Mouse (Mus musculus): ENCODE measurements around the gene Asic2. TPM values are rescaled to one million over a fixed set of nuclear protein-coding genes. Genes with fewer than 3 reads are reported as not detected.
A peak's percentile ranks its signal among the peaks of the same experiment; 100 is the strongest.

Gene Asic2
- polyA plus RNA-seq, 1 experiment, result not detected

GRCm38 (mm10) chr11:80900555-80900954, 1067.7 kb downstream of the Asic2 start:
- no peak for TF ChIP-seq CTCF (IDR thresholded peaks at IDR 0.05; ENCODE audit: borderline replicate concordance, insufficient read depth, low read length)
- no peak for TF ChIP-seq POLR2A (IDR thresholded peaks at IDR 0.05; ENCODE audit: low read depth, low read length)

DNA sequence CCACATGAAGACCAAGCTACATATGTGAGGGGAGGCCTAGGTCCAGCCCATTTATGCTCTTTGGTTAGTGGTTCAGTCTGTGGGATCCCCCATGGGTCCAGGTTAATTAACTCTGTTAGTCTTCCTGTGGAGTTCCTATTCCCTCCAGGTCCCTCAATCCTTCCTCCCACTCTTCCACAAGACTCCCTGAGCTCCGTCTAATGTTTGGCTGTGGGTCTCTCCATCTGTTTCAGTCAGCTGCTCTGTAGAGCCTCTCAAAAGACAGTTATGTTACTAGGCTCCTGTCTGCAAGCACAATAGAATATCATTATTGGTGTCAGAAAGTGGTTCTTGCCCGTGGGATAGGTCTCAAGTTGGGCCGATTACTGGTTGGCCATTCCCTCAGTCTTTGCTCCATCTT, 1072.4 kb downstream of the Asic2 start:
- Histone ChIP-seq H3K4me1 (ENCODE audit: control insufficient read depth, insufficient read depth, low read length) (no peaks in the 10 kb centered on the region), H3K4me3 (ENCODE audit: insufficient read depth, low read length) (no peak overlapping the region), H3K27ac (ENCODE audit: insufficient read depth, low read length) (no peak overlapping the region)
- TF ChIP-seq POLR2A (IDR thresholded peaks at IDR 0.05; ENCODE audit: low read depth, low read length) (no peak), CTCF (IDR thresholded peaks at IDR 0.05; ENCODE audit: borderline replicate concordance, insufficient read depth, low read length) (no peak)

More at GRCm38 (mm10) chr11:80900555-80900954, 1067.7 kb downstream of the Asic2 start:
- Histone ChIP-seq H3K4me1 (ENCODE audit: control insufficient read depth, insufficient read depth, low read length) (0 out of 2 replicates have a peak, but pooled peaks cover 3% of the 10 kb centered on the region), H3K4me3 (ENCODE audit: insufficient read depth, low read length) (no peak overlapping the region), H3K27ac (ENCODE audit: insufficient read depth, low read length) (no peak overlapping the region)

DNA sequence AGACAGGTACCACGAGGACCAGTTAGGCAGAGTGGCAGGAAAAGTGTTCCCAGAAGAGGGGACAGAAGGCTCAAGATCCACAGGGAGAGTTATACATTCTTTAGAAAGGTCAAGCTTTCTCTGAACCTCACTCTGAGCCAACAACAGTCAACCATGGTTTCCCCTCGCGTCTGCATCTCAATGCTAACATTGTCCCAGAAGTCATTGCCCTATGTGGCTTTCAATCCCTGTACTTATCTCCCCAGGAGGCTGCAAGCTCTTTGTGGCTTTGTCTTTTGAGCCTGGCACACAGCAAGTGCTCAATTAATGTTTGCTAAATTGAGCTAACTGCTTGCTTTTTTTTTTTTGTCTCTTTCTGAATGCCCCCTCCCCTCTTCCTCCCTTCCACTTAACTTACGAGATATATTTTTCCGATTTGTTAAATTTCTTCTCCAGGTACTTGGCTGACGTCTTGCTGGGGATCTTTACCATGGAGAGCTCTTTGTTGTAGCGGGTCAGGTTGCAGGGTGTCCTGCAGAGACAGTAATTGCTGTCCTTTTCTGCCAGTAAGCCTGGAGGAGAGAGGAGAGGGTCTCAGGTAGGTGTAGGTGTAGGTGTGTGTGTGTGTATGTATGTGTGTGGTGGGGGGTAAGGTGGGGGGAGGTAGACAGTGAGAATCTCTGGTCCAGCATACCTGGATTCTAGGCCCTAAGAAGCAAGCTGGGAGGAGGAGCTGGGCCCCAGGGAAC, 1078.8 kb downstream of the Asic2 start:
- Histone ChIP-seq H3K27ac (ENCODE audit: insufficient read depth, low read length) (no peak overlapping the region), H3K4me3 (ENCODE audit: insufficient read depth, low read length) (no peak overlapping the region), H3K4me1 (ENCODE audit: control insufficient read depth, insufficient read depth, low read length) (no peaks in the 10 kb centered on the region)
- no peak for TF ChIP-seq POLR2A (IDR thresholded peaks at IDR 0.05; ENCODE audit: low read depth, low read length)
- no peak for TF ChIP-seq CTCF (IDR thresholded peaks at IDR 0.05; ENCODE audit: borderline replicate concordance, insufficient read depth, low read length)

- H3K4me1 ChIP-seq (ENCODE audit: control insufficient read depth, insufficient read depth, low read length), result no peaks in the 10 kb centered on the region
- TF ChIP-seq CTCF (IDR thresholded peaks at IDR 0.05; ENCODE audit: borderline replicate concordance, insufficient read depth, low read length) (no peak), POLR2A (IDR thresholded peaks at IDR 0.05; ENCODE audit: low read depth, low read length) (no peak)
- no peak overlapping the region for H3K27ac ChIP-seq (ENCODE audit: insufficient read depth, low read length)
- no peak overlapping the region for H3K4me3 ChIP-seq (ENCODE audit: insufficient read depth, low read length)
These were observed 1081.2 kb downstream of the Asic2 start for GRCm38 (mm10) chr11:80887021-80887420.

GRCm38 (mm10) chr11:80886365-80886764, 1081.9 kb downstream of the Asic2 start:
- no peaks in the 10 kb centered on the region for H3K4me1 ChIP-seq (ENCODE audit: control insufficient read depth, insufficient read depth, low read length)

GRCm38 (mm10) chr11:80884521-80885231, 1083.6 kb downstream of the Asic2 start:
- Histone ChIP-seq H3K27ac (ENCODE audit: insufficient read depth, low read length) (no peak overlapping the region), H3K4me1 (ENCODE audit: control insufficient read depth, insufficient read depth, low read length) (no peaks in the 10 kb centered on the region), H3K4me3 (ENCODE audit: insufficient read depth, low read length) (no peak overlapping the region)
- TF ChIP-seq CTCF (IDR thresholded peaks at IDR 0.05; ENCODE audit: borderline replicate concordance, insufficient read depth, low read length) (no peak), POLR2A (IDR thresholded peaks at IDR 0.05; ENCODE audit: low read depth, low read length) (no peak)

More at GRCm38 (mm10) chr11:80886365-80886764, 1081.9 kb downstream of the Asic2 start:
- Histone ChIP-seq H3K4me3 (ENCODE audit: insufficient read depth, low read length) (no peak overlapping the region), H3K27ac (ENCODE audit: insufficient read depth, low read length) (no peak overlapping the region)
- no peak for TF ChIP-seq CTCF (IDR thresholded peaks at IDR 0.05; ENCODE audit: borderline replicate concordance, insufficient read depth, low read length)
- no peak for TF ChIP-seq POLR2A (IDR thresholded peaks at IDR 0.05; ENCODE audit: low read depth, low read length)

DNA sequence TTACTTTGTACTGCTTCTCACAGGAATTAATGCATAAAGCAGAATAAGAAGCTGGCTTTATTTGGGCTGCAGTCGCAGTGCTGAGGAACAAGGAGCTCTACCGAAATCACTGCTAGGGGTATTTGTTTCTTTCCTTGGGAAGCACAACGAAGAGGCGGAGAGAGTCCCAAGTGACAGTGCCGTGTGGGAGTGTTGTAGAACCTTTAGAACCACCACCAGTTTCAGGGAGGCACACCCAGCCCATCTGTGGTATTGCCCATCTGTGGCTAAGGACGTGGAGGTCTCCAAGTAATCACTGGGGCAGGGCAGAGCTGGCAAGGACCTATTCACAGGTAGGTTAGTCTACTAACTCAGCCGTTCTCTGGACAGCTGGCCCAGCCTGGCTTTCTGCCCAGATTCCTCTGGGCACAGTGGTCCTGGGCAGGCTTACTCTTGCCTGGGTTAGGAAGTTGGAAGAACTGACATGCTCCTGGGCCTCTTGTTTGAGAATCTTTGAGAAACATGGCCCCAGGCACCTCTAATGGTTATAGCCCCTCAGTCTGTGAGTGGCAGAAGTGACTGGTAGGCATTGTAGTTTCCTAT, 1085.9 kb downstream of the Asic2 start:
- TF ChIP-seq CTCF (IDR thresholded peaks at IDR 0.05; ENCODE audit: borderline replicate concordance, insufficient read depth, low read length), result no peak
- no peak for TF ChIP-seq POLR2A (IDR thresholded peaks at IDR 0.05; ENCODE audit: low read depth, low read length)
- H3K4me1 ChIP-seq (ENCODE audit: control insufficient read depth, insufficient read depth, low read length), result no peaks in the 10 kb centered on the region
- no peak overlapping the region for H3K4me3 ChIP-seq (ENCODE audit: insufficient read depth, low read length)
- H3K27ac ChIP-seq (ENCODE audit: insufficient read depth, low read length), result no peak overlapping the region

- no peak for TF ChIP-seq POLR2A (IDR thresholded peaks at IDR 0.05; ENCODE audit: low read depth, low read length)
- TF ChIP-seq CTCF (IDR thresholded peaks at IDR 0.05; ENCODE audit: borderline replicate concordance, insufficient read depth, low read length), result no peak
- no peak overlapping the region for H3K4me3 ChIP-seq (ENCODE audit: insufficient read depth, low read length)
- no peak overlapping the region for H3K27ac ChIP-seq (ENCODE audit: insufficient read depth, low read length)
- no peaks in the 10 kb centered on the region; the same call in 1 of the 2 replicates for H3K4me1 ChIP-seq (ENCODE audit: control insufficient read depth, insufficient read depth, low read length)
These were observed 1090.2 kb downstream of the Asic2 start for GRCm38 (mm10) chr11:80878026-80878425.

- peaks cover 4% of the 10 kb centered on the region; the same call in 1 of the 2 replicates for H3K4me1 ChIP-seq (ENCODE audit: control insufficient read depth, insufficient read depth, low read length)
- H3K4me3 ChIP-seq (ENCODE audit: insufficient read depth, low read length), result no peak overlapping the region
- TF ChIP-seq CTCF (IDR thresholded peaks at IDR 0.05; ENCODE audit: borderline replicate concordance, insufficient read depth, low read length), result no peak
- TF ChIP-seq POLR2A (IDR thresholded peaks at IDR 0.05; ENCODE audit: low read depth, low read length), result no peak
- peak overlapping the region; percentile 51 for H3K27ac ChIP-seq (ENCODE audit: insufficient read depth, low read length)
These were observed 1091.1 kb downstream of the Asic2 start for GRCm38 (mm10) chr11:80877131-80877651.

Data from embryonic fibroblast, embryonic 13.5 days (primary cell).